Mouse (Mus musculus) E14TG2a.4 (cell line): ENCODE measurements around the gene Kdm4c.

Experiments
- CTCF ChIP-seq: conservative IDR thresholded peaks from 2 replicates; pipeline ENCODE4 v1.5.1; 2014; ENCODE audit warnings: low read length
- POU5F1 ChIP-seq: IDR thresholded peaks from 2 replicates; pipeline ENCODE4 v1.6.1; 2014; ENCODE audit warnings: low read length, borderline replicate concordance

DNA sequence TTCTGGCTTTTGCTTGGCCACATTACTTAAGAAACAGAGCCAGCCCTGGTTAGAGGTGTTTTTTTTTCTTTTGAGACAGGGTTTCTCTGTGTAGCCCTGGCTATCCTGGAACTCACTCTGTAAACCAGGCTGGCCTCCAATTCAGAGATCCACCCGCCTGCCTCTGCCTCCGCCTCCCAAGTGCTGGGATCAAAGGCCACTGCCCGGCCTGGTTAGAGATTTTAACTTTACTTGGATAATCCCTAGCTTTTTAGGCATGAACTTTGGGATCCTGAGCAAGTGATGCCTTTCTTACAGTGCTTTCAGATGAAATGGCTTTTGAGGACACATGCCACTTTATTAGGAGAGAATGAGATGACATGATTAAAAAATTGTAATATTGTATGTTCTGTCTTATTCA, 52.4 kb downstream of the Kdm4c start:
- TF ChIP-seq CTCF, result no peak
- TF ChIP-seq POU5F1, result no peak
